Mouse (Mus musculus) ES-CJ7 (cell line): Measurements from ENCODE around the gene Slc25a44.
"Not testable (repeated sequence)": the region's sequence is repeated elsewhere in the genome, so short reads cannot be mapped to it uniquely, and the experiment has no call there.

Experiments used
- DNase-seq: peaks from one replicate; pipeline ENCODE4 v3.0.0; 2011; ENCODE audit warnings: low read depth, low spot score

The Slc25a44 gene

DNA sequence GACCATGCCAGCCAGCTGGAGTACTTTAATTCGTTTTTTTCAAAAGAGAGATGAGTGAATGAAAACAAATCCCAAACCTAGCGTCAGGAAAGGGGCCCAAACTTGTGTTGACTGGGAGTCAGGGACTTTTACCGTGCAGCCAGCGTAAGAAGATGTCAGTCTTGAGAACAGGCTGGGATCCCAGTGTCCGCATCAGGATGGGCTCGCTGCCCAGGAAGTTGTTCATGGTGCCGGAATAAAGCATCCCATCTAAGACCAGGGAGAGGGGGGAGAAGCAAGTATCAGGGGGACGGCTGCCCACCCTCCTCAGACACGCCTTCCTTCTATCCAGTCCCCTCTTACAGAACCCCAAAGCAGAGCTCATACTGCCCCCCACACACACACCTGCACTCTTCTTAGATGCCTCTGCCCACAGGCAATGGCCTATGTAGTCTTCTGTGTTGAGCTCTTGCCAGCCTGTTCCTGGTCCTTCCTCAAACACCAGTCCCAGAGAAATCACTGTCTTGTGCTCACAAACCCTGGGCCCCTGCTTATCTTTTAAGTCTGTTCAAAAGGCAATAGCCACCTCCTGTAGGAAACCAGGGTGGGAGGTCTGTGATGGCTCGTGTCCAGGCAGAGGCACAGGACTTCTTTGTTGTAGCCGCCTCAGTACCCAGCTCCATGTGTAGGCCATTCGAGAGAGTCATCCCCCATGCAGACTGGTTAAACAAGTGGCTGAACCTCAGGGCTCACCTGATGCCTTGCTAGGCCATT, 25.6 kb upstream of the Slc25a44 start:
- no peak for DNase-seq

DNA sequence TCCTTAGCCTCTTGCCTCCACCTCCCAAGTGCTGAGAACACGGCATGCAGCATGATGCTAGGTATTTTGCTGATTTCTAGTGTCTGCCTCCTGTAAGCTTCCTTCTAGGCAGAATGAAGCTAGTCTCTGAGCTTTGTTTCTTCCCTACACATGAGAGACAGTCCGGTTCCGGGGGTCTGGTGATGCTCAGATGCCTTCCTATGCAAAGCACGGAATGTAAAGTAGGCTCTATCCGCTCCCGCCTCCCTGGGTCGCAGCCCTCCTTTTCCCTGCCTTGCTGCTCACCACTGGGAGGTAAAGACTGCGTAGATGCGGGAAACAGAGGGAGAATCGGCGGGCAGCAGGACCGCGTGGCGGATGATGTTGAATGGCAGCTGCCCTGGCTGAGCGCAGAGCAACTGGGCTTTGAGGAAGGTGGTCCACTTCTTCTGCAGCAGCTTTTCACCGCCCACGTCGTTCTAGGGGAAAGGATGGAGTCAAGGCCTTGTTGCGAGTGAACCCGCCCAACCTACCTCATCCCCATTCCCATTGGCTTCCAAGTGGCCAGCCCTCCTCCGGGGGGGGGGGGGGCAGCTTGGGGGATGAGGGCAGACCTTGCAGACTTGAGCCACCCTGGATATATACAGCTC, 24.6 kb upstream of the Slc25a44 start:
- DNase-seq, result peak; percentile 43

DNA sequence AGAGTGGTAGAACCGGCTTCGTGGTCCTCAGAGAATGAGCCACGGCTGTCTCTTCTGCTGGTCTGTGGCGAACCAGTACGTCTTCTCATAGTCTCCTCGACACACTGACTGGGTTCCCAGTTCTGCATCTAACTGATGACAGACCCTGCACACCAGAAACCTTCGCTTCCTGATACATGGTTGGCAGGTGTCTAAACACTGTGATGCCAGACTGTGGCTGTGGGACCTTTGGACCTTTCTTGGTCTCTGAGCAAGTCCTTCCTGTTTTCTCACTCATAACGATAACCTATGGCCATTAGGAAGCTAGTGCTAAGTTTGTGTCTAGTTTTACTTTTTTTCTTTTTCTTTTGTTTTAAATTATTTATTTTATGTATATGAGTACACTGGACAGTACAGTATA, 23.5 kb upstream of the Slc25a44 start:
- no peak for DNase-seq

DNA sequence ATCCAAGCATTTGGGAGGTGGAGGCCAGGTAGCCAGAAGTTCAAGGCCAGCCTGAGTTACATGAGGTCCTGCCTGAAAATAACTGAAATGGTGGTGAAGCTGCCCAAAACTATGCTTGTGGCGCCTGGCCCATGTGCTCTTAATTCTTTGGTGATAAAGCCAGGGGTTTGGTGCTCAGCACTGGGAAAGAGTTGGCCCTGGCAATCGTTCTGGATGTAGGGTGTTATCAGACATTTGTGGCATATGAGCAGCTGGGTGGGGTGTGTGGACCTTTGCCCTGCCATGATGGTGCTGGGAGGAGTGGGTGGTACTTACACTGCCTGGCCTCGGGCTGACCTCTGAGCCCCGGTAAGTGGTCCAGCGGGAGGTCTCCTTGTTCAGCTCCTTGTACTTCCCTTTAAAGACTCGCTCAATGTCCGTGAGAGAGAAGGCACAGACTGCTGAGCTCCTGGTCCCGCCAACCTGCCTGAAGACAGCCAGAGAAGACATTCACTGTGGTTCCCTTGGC, 22.8 kb upstream of the Slc25a44 start:
- no peak for DNase-seq

DNA sequence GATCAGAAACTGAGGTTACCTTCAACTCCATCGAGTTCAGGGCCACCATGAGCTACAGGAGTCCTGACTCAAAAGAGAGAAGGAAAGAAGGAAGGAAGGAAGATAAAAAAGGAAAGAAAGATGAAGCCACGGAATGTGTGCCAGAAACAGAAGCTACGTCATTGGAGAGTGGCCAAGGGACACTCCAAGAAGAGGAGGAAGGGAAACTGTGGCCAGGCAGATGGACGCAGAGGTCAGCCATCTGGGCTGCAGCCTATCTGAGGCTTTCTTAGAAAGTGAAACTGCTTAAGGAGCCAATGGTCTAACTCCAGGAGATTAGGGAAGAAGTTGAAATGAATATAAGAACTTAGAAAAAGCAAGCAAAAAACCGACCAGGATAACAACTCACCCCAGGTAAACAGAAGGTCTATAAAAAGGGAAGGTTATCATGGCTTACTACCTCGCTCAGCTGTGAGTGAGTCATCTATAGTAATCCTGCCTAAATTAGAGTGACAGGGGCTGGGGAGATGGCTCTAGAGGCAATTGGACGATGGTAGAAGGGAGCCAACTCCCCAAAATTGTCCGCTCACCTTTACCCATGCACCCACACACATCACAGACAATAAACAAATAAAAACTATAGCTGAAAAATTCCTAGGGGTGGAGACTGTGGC, 21.7 kb upstream of the Slc25a44 start:
- DNase-seq, result no peak

DNA sequence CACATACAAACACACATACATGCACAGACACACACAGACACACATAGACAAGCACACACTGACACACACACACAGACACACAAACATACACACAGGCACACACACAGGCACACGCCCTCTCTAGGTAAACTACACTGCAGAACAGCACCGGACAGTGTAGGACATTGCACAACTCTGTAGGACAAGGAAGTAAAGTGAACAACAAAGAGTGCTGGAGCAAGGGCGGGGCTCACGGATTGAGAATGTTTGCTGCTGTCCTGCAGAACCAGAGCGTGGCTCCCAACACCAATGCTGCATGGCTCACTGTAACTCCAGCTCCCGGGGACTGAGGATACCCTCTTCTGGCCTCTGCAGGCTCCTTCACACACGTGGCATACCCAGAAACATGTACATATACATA, 17.9 kb upstream of the Slc25a44 start:
- DNase-seq, result peak; percentile 35

DNA sequence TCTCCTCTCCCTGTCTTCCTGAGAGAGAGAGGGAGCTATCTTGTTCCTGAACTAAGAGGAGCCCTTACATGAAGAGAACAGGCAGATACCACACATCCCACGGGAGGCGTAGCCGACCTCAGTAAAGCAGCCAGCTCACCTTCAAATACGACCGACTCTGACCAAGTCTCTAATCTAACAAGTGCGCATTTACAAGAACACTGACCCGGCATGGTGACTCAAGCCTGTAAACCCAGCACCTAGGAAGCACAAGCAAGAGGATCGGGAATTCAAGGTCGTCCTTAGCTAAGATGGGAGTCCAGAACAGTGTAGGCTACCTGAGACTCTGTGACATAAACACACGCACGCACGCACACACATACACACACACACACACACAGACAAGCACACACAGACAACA, 17.5 kb upstream of the Slc25a44 start:
- no peak for DNase-seq

DNA sequence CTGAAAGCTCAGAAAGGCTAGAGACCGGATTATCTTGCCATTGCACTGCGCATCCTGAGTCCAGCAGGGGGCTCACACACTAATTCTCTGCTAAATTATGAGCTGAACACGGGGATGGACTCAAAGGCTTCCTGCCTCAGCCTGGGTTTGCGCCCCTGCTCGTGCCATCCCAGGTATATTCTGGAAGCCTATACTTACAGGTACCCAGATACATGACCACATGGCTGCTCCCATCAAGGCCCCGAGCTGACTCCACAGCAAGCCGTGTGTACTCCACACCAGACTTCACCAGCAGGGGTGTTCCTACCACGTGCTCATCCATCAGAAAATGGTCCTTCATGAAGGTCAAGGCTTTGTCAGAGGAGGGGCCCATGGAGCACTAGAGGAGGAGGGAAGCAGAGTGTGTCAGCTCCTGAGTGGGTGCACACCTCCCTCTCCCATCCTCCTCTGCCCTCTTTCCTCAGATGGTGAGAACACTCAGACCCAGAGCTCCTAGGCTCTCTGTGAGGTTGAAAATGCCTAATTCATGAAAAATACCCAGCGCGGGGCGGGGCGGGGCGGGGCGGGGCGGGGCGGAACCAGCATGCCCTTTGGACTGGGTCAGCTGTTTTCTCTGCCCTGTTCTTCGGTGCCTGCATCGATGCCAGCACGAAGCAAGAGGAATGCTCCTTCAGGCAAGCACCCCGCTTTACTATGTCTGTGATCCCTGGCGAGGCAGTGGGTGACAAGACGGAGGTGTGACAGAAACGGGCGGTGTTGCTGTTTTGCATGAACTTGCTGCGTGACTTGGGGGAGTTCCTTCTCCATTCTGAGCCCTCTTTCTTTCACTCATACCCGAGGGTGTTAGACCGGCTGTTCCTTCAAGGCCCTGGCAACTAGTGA, 15.8 kb upstream of the Slc25a44 start:
- peak; percentile 73 for DNase-seq

DNA sequence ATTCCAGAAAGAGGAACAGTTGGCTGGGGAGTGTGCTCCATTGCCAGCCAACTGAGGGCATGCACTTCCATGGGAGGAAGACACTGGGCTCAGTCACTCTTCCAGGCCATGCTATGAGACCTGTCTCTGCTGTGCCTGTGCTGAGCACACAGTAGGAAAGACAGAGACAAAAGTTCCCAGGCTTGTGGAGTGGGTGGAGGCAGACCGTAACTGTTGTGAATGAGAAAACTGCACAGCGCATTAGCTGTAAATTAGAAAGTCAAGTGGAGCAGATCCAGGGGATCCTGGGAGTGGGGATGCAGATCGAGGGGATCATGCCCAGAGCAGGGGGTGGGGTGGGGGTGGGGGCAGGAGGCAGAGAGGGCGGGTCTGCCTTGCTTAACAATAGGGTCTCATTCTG, 14.6 kb upstream of the Slc25a44 start:
- peak; percentile 79 for DNase-seq

DNA sequence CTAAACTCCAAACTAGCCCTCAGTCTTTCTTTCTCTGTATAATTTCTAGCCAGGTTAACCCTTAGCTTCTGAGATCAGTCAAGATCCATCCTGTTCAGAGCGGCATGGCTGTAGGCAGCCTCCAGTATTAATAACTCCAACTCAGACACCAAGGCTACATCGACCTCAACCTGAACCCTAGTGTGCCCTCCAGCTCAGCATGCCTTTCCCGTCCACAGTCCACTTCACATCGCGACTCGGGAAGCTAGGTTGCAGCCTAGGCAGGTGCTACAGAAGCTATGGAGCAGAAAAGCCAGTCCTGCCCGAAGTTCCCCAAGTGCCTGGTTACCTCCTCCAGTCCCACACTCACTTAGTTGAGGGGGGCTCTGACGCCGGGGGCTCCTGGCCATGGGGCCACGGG, 12.5 kb upstream of the Slc25a44 start:
- no peak for DNase-seq

DNA sequence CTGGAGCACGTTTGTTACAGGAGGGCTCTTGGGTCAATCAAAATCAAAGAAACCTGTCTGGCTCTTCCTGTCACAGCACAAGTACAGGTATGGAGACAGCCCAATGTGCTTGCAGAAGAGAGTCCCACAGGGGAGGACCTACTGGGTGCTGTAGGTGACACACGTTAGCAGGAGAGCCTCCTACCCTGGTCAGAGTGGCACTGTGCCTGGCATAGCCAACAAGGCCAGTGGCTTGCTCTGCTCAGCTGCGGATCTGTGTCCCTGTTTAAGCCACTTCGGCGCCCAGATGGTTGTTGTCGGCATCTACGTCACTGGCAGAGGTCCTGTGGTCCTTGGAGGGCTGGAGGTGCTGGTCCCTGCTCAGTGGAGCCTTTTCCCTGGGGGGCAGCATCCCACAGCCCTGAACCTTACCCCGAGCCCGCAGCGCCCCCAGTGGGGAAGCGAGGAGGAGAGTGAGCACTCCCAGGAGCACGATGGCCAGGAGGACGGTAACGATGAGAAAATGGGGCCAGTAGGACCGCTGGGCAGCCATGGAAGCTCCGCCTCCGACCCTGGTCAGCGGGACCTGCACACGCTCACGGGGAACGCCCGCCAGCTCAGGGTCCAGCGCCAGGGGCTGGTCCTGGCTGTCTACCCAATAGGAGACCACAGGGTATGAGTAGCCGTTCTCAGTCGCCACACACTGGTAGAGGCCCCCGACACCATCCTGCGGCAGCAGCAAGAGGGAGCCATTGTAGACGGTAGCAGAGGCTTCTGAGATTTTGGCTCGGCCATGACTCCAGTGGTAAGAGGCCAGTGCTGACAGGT, 11.7 kb upstream of the Slc25a44 start:
- peak; percentile 48 for DNase-seq

DNA sequence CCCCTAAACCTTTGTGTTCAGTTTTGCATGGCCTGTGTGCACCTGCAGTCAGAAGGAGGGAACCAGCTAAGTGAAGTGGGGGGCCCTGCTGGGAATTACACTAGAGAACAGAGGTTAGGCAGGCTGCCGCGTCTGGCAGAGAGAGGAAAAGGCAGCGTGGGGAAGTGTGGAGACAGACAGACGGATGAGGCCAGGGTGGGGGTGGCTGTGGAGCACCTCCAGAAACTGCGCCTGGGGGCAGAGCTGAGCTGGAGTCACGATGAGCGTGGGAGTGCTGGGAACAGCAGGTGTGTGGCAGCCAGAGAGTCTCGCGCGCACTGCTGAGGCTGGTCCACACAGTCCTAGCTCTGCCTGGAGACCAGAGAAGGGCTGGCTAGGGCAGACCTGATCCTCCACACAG, 10.6 kb upstream of the Slc25a44 start:
- DNase-seq, result no peak

DNA sequence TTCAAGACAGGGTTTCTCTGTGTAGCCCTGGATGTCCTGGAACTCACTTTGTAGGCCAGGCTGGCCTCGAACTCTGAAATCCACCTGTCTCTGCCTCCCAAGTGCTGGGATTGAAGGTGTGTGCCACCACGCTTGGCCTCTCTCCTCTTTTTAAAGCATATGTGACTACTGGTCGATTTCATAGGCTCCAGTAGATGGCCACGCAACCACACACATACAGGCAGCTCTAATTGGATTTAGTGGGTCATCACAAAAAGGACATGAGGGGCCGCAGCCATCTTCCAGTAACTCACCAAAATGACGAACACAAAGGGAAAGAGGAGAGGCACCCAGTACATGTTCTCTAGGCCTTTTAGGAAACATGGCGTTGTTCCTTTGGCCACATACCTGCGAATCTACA, 3.7 kb upstream of the Slc25a44 start:
- DNase-seq, result not testable (repeated sequence)

DNA sequence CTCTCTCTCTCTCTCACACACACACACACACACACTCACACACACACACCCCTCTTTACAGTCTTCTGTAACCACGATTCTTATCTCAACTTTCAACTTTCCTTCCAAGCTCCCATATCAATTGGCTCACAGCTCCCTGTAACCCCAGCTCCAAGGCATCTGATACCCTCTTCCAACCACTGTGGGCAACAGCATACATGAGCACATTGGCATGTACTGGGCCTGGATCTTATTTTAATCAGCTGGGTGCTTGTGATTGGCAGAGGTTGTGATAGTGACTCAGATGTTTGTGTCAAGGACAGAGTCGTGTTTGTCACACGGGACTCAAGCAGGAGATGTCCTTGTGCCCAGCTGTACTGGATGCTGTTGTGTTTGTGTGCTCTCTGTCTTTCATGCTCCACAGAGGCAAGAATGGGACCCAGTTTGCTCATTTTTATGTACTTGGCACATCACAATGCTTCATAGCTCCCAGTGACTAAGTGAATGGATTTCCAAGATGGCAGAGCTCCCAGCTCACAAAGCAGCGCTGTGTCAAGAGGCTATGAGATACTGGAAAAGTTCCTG, 2.5 kb upstream of the Slc25a44 start:
- no peak for DNase-seq

DNA sequence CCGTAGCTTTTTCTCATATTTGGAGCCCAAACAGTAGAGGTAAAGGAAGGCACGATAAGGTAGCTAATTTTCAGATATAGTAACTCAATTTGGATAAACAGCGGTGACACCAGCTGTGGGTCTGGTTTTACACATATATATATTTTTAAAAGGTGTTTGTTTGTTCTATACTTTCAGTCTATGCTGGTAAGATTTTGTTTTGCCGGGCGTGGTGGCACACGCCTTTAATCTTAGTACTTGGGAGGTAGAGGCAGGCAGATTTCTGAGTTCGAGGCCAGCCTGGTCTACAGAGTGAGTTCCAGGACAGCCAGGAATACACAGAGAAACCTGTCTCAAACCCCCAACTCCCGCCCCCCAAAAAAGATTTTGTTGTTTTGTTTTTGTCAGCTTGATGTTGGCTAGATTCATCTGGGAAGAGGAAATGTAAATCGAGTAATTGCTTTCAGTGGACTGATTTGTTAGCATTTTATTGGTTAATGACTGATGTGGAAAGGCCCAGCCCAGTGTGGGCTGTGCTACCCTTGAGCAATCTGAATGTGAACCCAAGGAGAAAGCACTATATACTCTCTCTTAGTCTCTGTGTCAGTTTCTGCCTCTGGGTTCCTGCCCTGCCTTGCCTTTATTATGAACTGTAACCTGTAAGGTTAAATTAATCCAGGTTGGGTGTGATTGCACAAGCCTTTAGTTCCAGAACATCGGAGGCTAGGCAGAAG, 925 bp upstream of the Slc25a44 start:
- DNase-seq, result no peak

DNA sequence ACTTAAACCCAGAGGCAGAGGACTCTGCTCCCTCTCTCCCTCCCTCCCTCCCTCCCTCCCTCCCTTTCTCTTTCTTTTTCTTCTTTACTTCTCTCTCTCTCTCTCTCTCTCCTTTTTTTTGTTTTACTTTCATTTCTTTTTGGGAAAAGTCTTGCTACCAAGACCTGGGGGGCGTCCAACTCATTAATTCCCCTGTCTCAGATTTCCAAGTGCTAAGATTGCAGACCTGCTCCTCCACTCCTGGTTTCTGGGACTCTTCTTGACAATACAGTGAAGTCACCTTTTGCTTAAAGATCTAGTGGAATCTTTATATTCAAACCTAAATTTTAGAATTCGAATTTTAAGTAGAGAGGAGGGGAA, 371 bp upstream of the Slc25a44 start:
- DNase-seq, result no peak

DNA sequence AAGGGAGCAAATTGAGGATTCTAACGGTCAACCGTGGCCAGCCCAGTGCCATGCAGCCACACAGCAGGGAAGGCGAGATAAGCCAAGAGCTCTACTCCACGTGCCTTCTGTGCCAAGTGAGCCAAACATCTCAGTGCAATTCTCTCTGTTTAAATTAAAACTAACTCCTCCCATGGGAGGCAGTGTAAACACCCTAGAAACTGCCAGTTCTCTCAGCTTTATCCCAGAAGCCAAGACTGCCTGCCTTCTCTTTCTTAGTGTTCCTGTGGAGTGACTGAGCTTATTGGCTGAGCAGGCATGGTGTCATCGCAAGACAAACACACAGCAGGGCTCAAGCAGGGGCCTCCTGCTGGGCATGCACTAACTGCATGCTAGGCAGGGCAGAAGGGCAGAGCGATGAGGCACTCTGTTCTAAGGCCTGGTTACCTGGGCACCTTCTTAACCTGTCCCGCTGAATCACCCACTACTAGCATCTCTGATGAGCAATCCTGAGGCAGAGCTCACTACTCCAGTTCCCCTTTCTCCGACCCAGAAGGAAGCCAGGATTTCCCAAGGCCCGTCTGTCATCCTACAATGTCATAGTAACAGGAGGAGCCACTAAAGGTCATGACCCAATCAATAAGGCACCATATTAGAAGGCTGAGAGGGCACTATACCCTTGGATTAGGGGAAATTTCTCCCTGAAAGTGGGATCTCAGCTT, 2.8 kb downstream of the Slc25a44 start:
- DNase-seq, result no peak

DNA sequence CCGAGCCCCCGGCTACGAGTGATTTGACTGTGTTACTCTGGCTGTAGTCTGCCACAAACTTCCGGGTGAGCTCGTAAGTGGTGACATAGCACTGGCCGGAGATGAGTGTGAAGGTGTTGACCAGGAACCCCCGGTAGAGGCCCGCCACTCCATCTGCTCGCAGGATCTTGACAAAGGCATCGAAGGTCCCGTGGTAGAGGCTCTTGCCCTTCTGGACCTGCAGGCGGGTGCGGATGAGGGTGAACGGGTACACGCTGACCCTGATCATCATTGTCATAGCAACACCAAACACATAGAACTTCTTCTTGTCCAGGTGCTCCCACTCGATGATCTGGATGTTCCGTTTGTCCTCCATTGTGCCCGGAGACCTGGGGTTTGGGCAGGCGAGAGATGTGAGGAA, 4.2 kb downstream of the Slc25a44 start:
- no peak for DNase-seq

DNA sequence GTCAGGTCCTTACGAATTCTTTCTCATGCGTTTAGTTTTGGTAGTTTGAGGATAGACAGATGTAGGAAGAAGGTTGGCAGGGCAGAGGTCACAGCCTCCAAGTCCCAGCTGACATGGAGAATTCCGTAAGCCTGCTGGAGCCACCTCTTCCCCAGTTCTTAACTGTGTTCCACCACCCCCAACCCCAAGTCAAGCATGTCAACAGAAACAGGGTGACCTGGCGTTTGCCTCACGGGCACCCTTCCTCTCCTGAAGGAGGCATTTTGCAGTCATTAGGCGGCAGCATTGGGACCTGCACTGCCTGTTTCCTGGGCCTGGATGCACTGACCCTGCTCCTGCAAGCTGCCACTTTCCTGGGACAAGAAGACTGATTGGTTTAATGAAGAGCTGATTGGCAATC, 6.9 kb downstream of the Slc25a44 start:
- DNase-seq, result no peak
